Mouse (Mus musculus) heart, postnatal 0 days (tissue): ENCODE measurements around the gene Mxra7. TPM values are rescaled to one million over a fixed set of nuclear protein-coding genes. Genes with fewer than 3 reads are reported as not detected.
A peak's percentile ranks its signal among the peaks of the same experiment; 100 is the strongest.

Experiments
- ATAC-seq: fragments of 200-750 bp; cut with Nextera tagmentation; 2 replicates; pipeline ENCODE4 v1.8.0; 2017; ENCODE audit warnings: low read depth, moderate number of reproducible peaks, moderate library complexity; ENCODE audit not compliant: insufficient read depth
- DNase-seq: peaks from one replicate; pipeline ENCODE4 v3.0.0-alpha.2; 2016; ENCODE audit warnings: low spot score
- H3K27ac ChIP-seq: fragments of 300-500 bp; sonication (generic); 2 replicates; pipeline ENCODE4 v1.5.1; 2014; ENCODE audit warnings: low read depth, mild to moderate bottlenecking
- H3K27me3 ChIP-seq: fragments of 300-500 bp; sonication (generic); 2 replicates; pipeline ENCODE4 v1.6.1; 2014; ENCODE audit warnings: low read length, mixed read lengths; ENCODE audit not compliant: control insufficient read depth, insufficient read depth
- H3K36me3 ChIP-seq: fragments of 300-500 bp; sonication (generic); replicated peaks from 2 replicates; pipeline ENCODE4 v1.6.1; 2014; ENCODE audit warnings: low read length, mixed read lengths; ENCODE audit not compliant: control insufficient read depth, insufficient read depth
- H3K4me1 ChIP-seq: fragments of 300-500 bp; sonication (generic); 2 replicates; pipeline ENCODE4 v1.6.1; 2014; ENCODE audit warnings: antibody characterized with exemption; ENCODE audit not compliant: control insufficient read depth, insufficient read depth
- H3K4me2 ChIP-seq: fragments of 300-500 bp; sonication (generic); 2 replicates; pipeline ENCODE4 v1.6.1; 2014; ENCODE audit warnings: low read depth, mild to moderate bottlenecking, low read length, moderate library complexity
- H3K4me3 ChIP-seq: fragments of 300-500 bp; sonication (generic); 2 replicates; pipeline ENCODE4 v1.5.1; 2014; ENCODE audit warnings: low read depth, low read length
- H3K9ac ChIP-seq: fragments of 300-500 bp; sonication (generic); replicated peaks from 2 replicates; pipeline ENCODE4 v1.6.1; 2014; ENCODE audit warnings: low read depth, low read length, mixed read lengths
- H3K9me3 ChIP-seq: fragments of 300-500 bp; sonication (generic); replicated peaks from 2 replicates; pipeline ENCODE4 v1.6.1; 2016; ENCODE audit warnings: low read length; ENCODE audit not compliant: control insufficient read depth
- CTCF ChIP-seq: IDR thresholded peaks from 2 replicates; pipeline ENCODE4 v1.5.1; 2016; ENCODE audit warnings: antibody characterized with exemption, control low read depth, low read depth
- EP300 ChIP-seq: IDR thresholded peaks from 2 replicates; pipeline ENCODE4 v1.6.1; 2016; ENCODE audit warnings: antibody characterized with exemption, low read depth
- WGBS: fragments of 180-500 bp; shearing (Covaris S2); extraction: QIAGEN DNeasy Blood & Tissue Kit; methylation state at CpG from one replicate; pipeline ENCODE4 v1.1.7; 2014; 5-methylcytosine and 5-hydroxymethylcytosine counted together
- polyA plus RNA-seq: library from polyadenylated mRNA; unstranded; fragments of >200 nt; fragmentation: Nextera tagmentation; extraction: Ambion mirVana; gene quantifications from 2 replicates; pipeline ENCODE4 v1.2.1, GENCODE M21; 2015
- total RNA-seq: library from RNA; depleted of rRNA; stranded (reverse); fragments of >200 nt; gene quantifications from 2 replicates; pipeline ENCODE4 v1.2.3, GENCODE M21; 2014; ENCODE audit warnings: low replicate concordance

Gene Mxra7
- total and polyA plus RNA-seq, 2 experiments from 2014 or later = 6.3 to 21.7 TPM

DNA sequence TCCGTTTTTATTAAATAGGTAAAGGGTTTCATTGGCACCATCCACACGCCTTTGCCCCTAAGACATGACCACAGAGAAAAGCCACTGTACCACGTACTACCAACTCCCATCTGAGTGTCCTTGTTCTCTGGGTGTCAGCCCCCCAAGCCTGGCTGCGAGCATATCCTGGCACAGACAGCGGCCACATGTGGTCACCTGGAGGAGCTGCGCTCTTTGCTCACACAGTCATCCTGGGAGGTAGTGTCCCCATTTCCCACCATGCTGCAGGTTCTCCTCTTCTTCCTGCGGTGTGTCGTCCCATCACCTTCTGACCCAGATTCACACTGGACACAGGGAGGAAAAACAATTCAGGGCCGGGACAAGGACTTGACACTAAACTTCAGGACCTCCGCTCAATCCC, 9.6 kb upstream of the Mxra7 start:
- Histone ChIP-seq H3K36me3 (peaks cover 84% of the 10 kb centered on the region), H3K27me3 (no peaks in the 10 kb centered on the region), H3K4me2 (no peak overlapping the region), H3K27ac (no peak overlapping the region), H3K9ac (no peak overlapping the region), H3K4me1 (peaks cover 18% of the 10 kb centered on the region), H3K4me3 (no peak overlapping the region), H3K9me3 (no peaks in the 10 kb centered on the region)
- no peak for TF ChIP-seq EP300
- 0 out of 2 replicates have a peak, but pooled peaks have one; percentile 5 for TF ChIP-seq CTCF
- ATAC-seq = no peak
- DNase-seq = no peak
- WGBS = 93% methylated on average over 10 of the region's 10 CpGs

DNA sequence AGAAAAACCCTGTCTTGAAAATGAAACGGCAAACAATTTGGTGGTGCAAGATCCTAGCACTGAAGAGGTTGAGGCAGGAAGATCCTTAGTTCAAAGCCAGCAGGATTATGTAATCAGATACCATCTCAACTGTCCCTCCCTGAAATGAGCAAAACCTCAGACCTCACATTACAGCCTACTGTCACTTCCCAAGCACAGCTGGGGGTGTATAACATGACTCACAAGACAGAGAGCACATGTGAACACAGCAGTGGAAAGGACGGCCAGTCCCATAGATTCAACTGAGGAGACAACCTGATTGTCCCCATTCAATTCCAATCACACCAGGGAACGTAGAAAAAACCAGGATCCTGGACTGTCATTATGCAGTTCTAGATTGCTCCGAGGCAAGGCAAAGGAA, 8.4 kb upstream of the Mxra7 start:
- H3K27me3 ChIP-seq = no peaks in the 10 kb centered on the region
- peaks cover 12% of the 10 kb centered on the region for H3K4me1 ChIP-seq
- WGBS = 93% methylated on average over 4 of the region's 4 CpGs
- no peak for ATAC-seq
- TF ChIP-seq CTCF (no peak), EP300 (no peak)
- H3K9ac ChIP-seq = no peak overlapping the region
- peaks cover 84% of the 10 kb centered on the region for H3K36me3 ChIP-seq
- no peak overlapping the region for H3K4me2 ChIP-seq
- no peak overlapping the region for H3K27ac ChIP-seq
- H3K4me3 ChIP-seq = no peak overlapping the region
- H3K9me3 ChIP-seq = no peaks in the 10 kb centered on the region
- DNase-seq = no peak

DNA sequence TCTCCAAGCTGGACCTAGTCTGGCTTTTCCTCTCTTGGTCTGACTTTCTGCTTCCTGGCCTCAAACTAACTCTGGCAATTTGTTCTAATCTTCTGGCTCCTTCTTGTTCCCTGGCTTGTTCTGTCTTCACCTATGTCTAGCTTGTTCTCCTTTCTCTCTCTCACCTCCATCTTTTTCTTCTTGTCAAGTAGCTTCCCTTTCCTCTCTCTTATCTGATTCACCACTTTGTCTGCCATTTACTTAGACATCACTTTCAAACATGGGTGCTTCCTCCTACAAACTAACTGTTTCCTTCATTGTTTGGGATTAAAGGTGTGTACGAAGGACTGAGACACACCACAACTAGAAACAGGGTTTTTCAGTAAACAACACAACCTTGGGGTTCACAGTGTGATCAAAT, 7.1 kb upstream of the Mxra7 start:
- H3K9ac ChIP-seq = no peak overlapping the region
- H3K9me3 ChIP-seq = no peaks in the 10 kb centered on the region
- H3K36me3 ChIP-seq = peaks cover 70% of the 10 kb centered on the region
- H3K27me3 ChIP-seq = no peaks in the 10 kb centered on the region
- H3K4me2 ChIP-seq = no peak overlapping the region
- no peak for TF ChIP-seq CTCF
- TF ChIP-seq EP300 = no peak
- DNase-seq = no peak
- ATAC-seq = no peak
- H3K27ac ChIP-seq = no peak overlapping the region
- no peak overlapping the region for H3K4me3 ChIP-seq
- 93% methylated on average over 1 of the region's 1 CpGs for WGBS
- H3K4me1 ChIP-seq = no peaks in the 10 kb centered on the region

DNA sequence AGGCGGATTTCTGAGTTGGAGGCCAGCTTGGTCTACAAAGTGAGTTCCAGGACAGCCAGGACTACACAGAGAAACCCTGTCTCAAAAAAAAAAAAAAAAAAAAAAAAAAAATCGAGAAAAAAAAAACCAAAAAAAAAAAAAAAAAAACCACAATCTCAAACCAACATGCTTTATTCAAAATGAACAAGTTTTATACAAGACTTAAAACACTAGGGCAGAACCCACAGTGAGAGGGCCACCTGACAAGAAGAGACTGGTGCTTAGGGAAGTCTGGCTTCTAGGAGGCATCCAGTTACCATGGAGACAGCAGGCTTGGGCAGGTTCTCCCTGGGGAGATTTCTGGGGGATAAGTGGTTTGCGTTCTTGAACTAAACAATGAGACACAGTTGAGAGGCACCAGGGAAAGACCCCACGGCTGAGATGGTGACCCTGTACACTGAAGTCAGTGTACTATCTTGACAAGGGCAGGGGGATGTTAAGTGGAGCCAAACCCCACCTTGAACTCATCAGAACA, 4.4 kb upstream of the Mxra7 start:
- H3K4me2 ChIP-seq = no peak overlapping the region
- no peak for TF ChIP-seq EP300
- TF ChIP-seq CTCF = no peak
- peaks cover 44% of the 10 kb centered on the region for H3K36me3 ChIP-seq
- peaks cover 7% of the 10 kb centered on the region; the same call in 1 of the 2 replicates for H3K4me1 ChIP-seq
- ATAC-seq (no peak), DNase-seq (no peak)
- no peak overlapping the region for H3K4me3 ChIP-seq
- no peak overlapping the region for H3K27ac ChIP-seq
- no peak overlapping the region for H3K9ac ChIP-seq
- no peaks in the 10 kb centered on the region for H3K9me3 ChIP-seq
- no peaks in the 10 kb centered on the region for H3K27me3 ChIP-seq
- 39% methylated on average over 3 of the region's 4 CpGs for WGBS

DNA sequence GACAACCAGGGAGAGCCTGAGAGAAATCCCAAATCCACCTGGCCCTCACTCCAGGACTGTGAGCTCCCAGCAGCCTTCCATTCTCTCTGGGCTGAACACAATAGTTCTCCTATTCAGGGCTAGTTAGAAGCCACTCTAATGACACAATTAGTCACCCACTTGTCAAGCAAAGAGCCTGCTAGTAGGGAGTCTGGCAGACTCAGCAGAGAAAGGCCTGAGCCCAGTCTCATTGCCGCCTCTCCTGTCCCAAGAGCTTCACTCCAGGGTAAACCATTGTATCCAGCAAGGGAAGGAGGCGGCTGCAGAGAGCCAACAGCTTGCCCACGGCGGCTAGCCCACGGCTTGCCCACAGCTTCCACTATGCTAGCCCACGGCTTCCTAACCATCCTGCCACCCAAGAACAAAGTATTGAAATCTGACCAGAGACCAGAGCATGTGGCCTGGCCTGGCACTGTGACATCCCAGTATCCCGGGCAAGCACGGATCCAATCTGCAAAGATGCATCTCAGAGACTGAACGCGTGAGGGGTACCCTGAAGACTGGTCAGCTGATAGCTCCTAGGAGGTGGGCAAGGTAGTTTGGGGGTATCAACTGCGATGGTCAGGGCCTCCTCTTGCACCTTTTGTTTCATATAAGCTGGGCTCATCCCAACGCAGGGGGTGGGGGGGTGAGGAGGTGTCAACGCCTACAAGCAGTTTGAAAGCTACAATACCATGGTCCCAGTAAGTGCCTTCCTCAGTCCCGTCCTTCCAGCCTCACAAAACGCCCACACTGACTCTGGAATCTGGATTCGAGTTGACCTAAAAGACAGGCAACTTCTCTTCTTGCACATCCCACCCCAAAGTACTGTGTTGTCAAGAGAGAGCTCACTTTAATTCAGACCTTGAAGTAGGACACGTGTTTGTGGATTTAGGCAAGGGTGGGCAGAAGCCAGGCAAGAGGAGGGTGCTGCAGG, 1.0 kb downstream of the Mxra7 start:
- Histone ChIP-seq H3K27ac (peak overlapping the region; percentile 81), H3K4me1 (peaks cover 17% of the 10 kb centered on the region)
- 47% methylated on average over 17 of the region's 17 CpGs for WGBS

More for the DNA sequence above, 1.0 kb downstream of the Mxra7 start:
- no peaks in the 10 kb centered on the region for H3K36me3 ChIP-seq
- H3K27me3 ChIP-seq = no peaks in the 10 kb centered on the region
- DNase-seq = no peak
- H3K9ac ChIP-seq = peak overlapping the region; percentile 74
- H3K4me3 ChIP-seq = peak overlapping the region; percentile 64
- no peak for ATAC-seq
- H3K9me3 ChIP-seq = no peaks in the 10 kb centered on the region
- no peak for TF ChIP-seq EP300
- TF ChIP-seq CTCF = no peak
- peak overlapping the region; percentile 64 for H3K4me2 ChIP-seq
